Mouse (Mus musculus) lung, embryonic 16.5 days (tissue): ENCODE measurements around the gene Stox2. TPM values are rescaled to one million over a fixed set of nuclear protein-coding genes. Genes with fewer than 3 reads are reported as not detected.

ENCODE experiments used
- ATAC-seq: fragments of 200-750 bp; cut with Nextera tagmentation; 2 replicates; pipeline ENCODE4 v1.8.0; 2017; ENCODE audit warnings: low read depth, mild to moderate bottlenecking, moderate library complexity
- H3K27ac ChIP-seq: fragments of 300-500 bp; sonication (generic); 2 replicates; pipeline ENCODE4 v1.5.1; 2014; ENCODE audit warnings: mild to moderate bottlenecking, control low read depth, low read length
- H3K27me3 ChIP-seq: fragments of 300-500 bp; sonication (generic); 2 replicates; pipeline ENCODE4 v1.6.1; 2014; ENCODE audit warnings: low read depth, low read length, mixed read lengths; ENCODE audit not compliant: control insufficient read depth, insufficient read depth
- H3K36me3 ChIP-seq: fragments of 300-500 bp; sonication (generic); 2 replicates; pipeline ENCODE4 v1.6.1; 2014; ENCODE audit warnings: low read length; ENCODE audit not compliant: control insufficient read depth, insufficient read depth
- H3K4me1 ChIP-seq: fragments of 300-500 bp; sonication (generic); replicated peaks from 2 replicates; pipeline ENCODE4 v1.6.1; 2014; ENCODE audit warnings: low read length, mixed read lengths; ENCODE audit not compliant: control insufficient read depth, insufficient read depth
- H3K4me2 ChIP-seq: fragments of 300-500 bp; sonication (generic); 2 replicates; pipeline ENCODE4 v1.6.1; 2014; ENCODE audit warnings: low read depth, low read length, control low read depth
- H3K4me3 ChIP-seq: fragments of 300-500 bp; sonication (generic); 2 replicates; pipeline ENCODE4 v1.5.1; 2014; ENCODE audit warnings: mild to moderate bottlenecking, low read length, control low read depth
- H3K9ac ChIP-seq: fragments of 300-500 bp; sonication (generic); 2 replicates; pipeline ENCODE4 v1.6.1; 2014; ENCODE audit warnings: low read length, control low read depth
- H3K9me3 ChIP-seq: fragments of 300-500 bp; sonication (generic); 2 replicates; pipeline ENCODE4 v1.6.1; 2016; ENCODE audit warnings: low read length; ENCODE audit not compliant: control insufficient read depth
- WGBS: fragments of 180-500 bp; shearing (Covaris S2); extraction: QIAGEN DNeasy Blood & Tissue Kit; methylation state at CpG from one replicate; pipeline ENCODE4 v1.1.7; 2014; 5-methylcytosine and 5-hydroxymethylcytosine counted together
- polyA plus RNA-seq: library from polyadenylated mRNA; unstranded; fragments of >200 nt; fragmentation: Nextera tagmentation; extraction: Ambion mirVana; gene quantifications from 2 replicates; pipeline ENCODE4 v1.2.1, GENCODE M21; 2015

Stox2 gene
- polyA plus RNA-seq, 1 experiment from 2014 or later = 11.6 TPM

DNA sequence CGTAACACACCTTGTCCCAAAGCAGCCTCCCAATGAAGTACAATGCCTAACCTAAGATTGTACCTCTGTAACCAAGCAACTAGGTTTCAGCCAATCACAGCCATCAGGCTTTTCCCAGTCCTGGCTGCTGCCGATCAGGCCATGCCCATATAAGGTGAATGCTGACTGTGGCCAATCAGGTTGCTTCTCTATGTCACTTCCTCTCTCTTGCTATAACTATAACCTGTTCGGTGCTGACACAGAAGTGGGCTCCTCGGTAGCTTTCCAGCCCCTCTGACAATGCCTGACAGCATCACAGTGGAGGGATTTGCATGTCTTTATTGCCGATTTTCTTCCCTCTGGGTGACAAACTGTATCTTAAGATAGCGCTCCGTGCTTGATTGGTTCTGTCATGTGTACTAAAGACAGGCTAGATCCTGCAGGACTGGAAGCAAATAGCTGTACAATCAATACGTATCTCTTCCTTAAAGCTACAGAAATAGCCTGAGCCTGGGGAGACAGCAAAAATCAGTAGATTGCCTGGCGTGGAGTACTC, 111.9 kb downstream of the Stox2 start:
- no peaks in the 10 kb centered on the region for H3K9me3 ChIP-seq
- H3K27ac ChIP-seq = 0 out of 2 replicates have a peak overlapping the region, but pooled peaks have one; percentile 9
- no peaks in the 10 kb centered on the region for H3K36me3 ChIP-seq
- no peak overlapping the region for H3K4me3 ChIP-seq
- WGBS = 68% methylated on average over 9 of the region's 9 CpGs
- H3K9ac ChIP-seq = no peak overlapping the region
- H3K27me3 ChIP-seq = no peaks in the 10 kb centered on the region
- H3K4me2 ChIP-seq = 0 out of 2 replicates have a peak overlapping the region, but pooled peaks have one; percentile 5
- peaks cover 6% of the 10 kb centered on the region for H3K4me1 ChIP-seq
- ATAC-seq = peak; percentile 69

DNA sequence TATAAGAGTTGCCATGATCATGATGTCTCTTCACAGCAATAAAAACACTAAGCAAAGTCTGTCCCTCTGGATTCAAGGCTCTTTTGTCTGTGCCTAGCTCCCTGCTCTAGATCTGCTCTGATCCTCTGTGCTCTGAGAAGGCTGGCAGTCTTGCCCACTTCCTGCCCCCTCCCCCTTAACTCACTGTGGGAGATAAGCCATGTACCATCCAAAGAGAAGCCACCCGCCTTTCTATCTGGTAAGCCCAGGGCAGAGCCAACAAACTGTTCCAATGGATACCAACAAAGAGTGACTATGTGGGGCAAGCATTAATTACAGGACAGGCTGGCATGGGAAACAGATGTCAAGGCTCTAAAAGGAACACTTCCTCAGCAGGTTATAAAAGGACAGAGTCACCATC, 113.2 kb downstream of the Stox2 start:
- no peak overlapping the region for H3K4me3 ChIP-seq
- H3K36me3 ChIP-seq = no peaks in the 10 kb centered on the region
- no peaks in the 10 kb centered on the region; the same call in 1 of the 2 replicates for H3K4me1 ChIP-seq
- no peaks in the 10 kb centered on the region for H3K9me3 ChIP-seq
- H3K9ac ChIP-seq = no peak overlapping the region
- 75% methylated on average over 1 of the region's 1 CpGs for WGBS
- H3K27ac ChIP-seq = no peak overlapping the region
- ATAC-seq = no peak
- no peak overlapping the region for H3K4me2 ChIP-seq
- no peaks in the 10 kb centered on the region for H3K27me3 ChIP-seq

DNA sequence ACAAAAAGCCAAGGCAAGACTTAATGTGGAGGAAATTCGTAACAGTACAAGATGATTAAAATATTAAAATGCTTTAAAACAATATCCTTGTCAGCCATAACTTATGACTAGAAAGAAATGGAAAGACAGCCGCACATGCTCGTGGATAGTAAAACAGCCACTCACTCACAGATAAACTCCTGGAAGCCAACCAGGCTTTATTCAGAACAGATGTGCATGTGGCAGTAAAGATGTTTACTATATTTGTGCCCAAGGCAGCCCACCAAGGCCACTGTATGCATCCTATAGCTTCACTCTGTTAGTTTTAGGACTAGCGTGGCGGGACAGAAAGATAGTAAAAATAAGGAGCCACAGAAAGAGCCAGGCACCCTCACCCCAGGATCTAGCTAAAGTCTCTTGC, 115.2 kb downstream of the Stox2 start:
- Histone ChIP-seq H3K4me2 (no peak overlapping the region), H3K27ac (no peak overlapping the region), H3K9me3 (no peaks in the 10 kb centered on the region), H3K4me3 (no peak overlapping the region), H3K9ac (no peak overlapping the region), H3K4me1 (no peaks in the 10 kb centered on the region; the same call in 1 of the 2 replicates), H3K27me3 (no peaks in the 10 kb centered on the region), H3K36me3 (no peaks in the 10 kb centered on the region)
- ATAC-seq = no peak
- WGBS = 73% methylated on average over 5 of the region's 5 CpGs

DNA sequence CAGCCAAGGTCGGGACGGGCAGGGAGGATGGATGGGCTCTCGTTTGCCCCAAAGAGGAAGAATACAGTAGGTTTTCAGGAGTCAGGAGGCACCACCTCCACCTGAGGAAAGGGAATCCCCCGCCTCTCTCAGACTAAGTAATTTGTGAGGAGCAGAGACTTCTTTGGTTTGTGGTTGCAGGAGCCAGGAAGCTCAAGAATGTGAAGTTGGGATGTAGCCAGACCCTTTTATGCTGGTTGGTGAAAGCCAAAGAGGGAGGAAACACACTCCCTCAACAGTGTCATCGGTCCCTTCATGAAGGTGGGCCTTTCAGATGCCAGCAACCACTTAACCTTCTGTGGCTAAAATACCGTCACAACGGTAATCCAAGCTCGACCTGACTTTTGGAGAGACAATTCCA, 119.8 kb downstream of the Stox2 start:
- Histone ChIP-seq H3K9me3 (no peaks in the 10 kb centered on the region), H3K4me1 (peaks cover 1% of the 10 kb centered on the region; the same call in 1 of the 2 replicates), H3K9ac (no peak overlapping the region), H3K4me3 (no peak overlapping the region), H3K27me3 (no peaks in the 10 kb centered on the region), H3K36me3 (no peaks in the 10 kb centered on the region), H3K4me2 (no peak overlapping the region), H3K27ac (no peak overlapping the region)
- WGBS = 77% methylated on average over 8 of the region's 8 CpGs
- no peak for ATAC-seq

DNA sequence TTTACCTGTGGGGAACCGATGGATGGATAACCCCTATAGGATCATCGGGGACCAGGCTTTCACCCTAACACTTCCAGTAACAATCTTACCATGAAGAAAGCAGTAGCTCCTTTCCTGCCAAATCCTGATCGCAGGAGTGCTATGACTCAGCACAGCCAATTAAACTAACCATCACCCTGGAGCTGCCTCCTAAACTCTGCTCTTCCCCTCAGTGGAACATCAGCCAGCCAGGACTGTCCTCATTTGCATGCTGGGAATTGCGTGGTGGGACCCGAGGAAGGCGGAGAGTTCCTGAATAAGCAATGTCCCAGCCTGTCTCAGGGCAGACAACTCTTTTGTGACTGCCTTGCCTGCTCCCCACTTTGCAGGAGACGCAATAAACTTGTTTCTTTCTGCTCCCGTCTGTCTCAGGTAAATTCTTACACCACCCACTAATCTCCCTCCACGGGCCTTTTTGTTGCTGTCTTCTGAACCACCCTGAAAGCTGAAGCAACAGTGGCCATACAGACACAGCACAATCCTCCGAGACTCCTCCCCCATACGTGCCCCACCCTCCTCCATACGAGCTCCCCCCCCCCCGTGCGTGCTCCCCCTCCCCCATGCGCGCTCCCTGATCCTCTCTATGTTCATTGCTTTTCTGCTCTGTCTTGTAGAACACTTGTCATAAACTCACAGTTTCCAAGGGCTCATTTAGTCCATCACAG, 121.9 kb downstream of the Stox2 start:
- H3K27me3 ChIP-seq = no peaks in the 10 kb centered on the region
- H3K4me1 ChIP-seq = peaks cover 3% of the 10 kb centered on the region; the same call in 1 of the 2 replicates
- H3K4me3 ChIP-seq = no peak overlapping the region
- no peak overlapping the region for H3K27ac ChIP-seq
- no peak for ATAC-seq
- H3K4me2 ChIP-seq = no peak overlapping the region
- H3K36me3 ChIP-seq = no peaks in the 10 kb centered on the region
- WGBS = 47% methylated on average over 16 of the region's 16 CpGs
- no peaks in the 10 kb centered on the region for H3K9me3 ChIP-seq
- no peak overlapping the region for H3K9ac ChIP-seq

DNA sequence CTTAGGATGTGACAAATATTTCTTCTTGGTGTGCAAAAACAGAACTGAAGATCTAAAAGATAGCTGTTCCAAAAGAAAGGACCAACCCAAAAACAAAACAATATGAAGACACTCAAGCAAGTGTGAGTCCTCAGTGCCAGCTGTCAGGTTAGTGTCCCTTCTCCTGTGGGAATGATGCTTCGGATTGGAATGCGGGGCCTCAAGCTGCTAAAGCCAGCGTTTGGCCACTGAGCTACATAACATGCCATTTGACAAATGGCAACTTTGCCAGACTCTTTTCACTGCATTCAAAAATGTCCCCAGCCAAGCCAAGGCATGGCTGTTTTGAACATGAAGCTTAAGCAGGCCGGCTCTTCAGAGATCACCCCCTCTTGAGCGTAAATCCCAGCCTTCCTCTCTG, 124.9 kb downstream of the Stox2 start:
- Histone ChIP-seq H3K36me3 (no peaks in the 10 kb centered on the region), H3K4me3 (no peak overlapping the region), H3K9ac (no peak overlapping the region), H3K4me2 (no peak overlapping the region), H3K27me3 (no peaks in the 10 kb centered on the region), H3K9me3 (no peaks in the 10 kb centered on the region), H3K4me1 (peaks cover 3% of the 10 kb centered on the region; the same call in 1 of the 2 replicates), H3K27ac (no peak overlapping the region)
- WGBS = 38% methylated on average over 5 of the region's 5 CpGs
- no peak for ATAC-seq

DNA sequence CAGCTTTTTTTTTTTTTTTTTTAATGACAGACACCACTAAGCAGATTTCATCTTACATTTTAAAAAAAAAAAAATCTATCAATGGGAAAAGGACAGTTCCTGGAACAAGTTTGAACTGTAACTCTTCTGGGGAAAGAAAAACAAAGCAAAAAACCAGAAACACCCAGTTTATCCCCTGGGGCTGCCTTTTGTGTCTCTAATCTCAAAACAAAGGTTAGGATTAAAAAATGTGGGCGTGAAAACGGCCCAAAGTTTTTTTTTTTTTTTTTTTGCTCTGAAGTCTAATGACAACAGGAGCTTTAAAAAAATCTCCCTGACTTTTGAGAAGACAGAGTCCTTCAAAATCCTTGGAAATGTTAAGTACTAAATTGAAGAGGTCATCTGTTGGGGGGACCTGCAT, 125.5 kb downstream of the Stox2 start:
- no peak overlapping the region for H3K27ac ChIP-seq
- H3K36me3 ChIP-seq = no peaks in the 10 kb centered on the region
- no peak overlapping the region for H3K4me3 ChIP-seq
- peaks cover 3% of the 10 kb centered on the region; the same call in 1 of the 2 replicates for H3K4me1 ChIP-seq
- 36% methylated on average over 2 of the region's 2 CpGs for WGBS
- H3K4me2 ChIP-seq = no peak overlapping the region
- H3K27me3 ChIP-seq = no peaks in the 10 kb centered on the region
- ATAC-seq = no peak
- H3K9ac ChIP-seq = no peak overlapping the region
- H3K9me3 ChIP-seq = no peaks in the 10 kb centered on the region

DNA sequence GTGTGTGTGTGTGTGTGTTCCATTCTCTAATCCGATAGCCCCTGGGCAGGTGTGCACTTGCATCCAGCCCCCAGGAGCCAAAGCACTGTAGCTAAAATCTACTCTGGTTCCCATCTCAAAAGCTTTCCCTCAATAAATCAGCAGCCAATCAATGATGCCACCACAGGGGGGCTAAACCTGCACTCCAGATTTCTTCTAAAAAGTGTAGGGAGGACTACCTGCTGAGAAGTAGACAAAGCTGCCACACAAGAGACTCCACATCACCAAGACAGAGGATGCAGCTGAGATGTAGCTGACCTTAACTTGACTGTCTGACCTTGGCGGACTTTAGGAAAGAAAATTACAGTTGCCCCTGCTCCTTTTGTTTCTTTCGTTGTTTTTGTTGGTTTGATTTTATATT, 127.7 kb downstream of the Stox2 start:
- ATAC-seq = no peak
- 80% methylated on average over 3 of the region's 3 CpGs for WGBS
- peaks cover 3% of the 10 kb centered on the region; the same call in 1 of the 2 replicates for H3K4me1 ChIP-seq

DNA sequence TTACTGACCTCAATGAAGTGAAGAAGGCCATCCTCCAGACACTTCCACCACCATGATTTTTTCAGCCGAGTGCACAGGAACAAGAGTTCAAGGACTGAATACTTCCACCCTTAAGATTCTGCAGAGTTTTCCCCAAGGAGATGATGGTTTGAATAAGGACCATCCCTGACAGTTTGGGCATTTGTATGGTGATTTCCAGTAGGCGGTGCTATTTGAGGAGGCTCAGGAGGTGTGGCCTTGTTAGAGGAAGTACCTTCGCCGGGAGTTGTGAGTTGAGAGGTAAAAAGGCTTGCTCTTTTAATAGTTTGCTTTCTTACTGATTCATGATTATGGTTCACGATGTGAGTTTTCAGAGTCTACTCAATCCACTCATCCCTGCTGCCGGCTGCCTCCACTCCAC, 138.0 kb downstream of the Stox2 start:
- WGBS = 86% methylated on average over 6 of the region's 6 CpGs
- no peak overlapping the region for H3K4me3 ChIP-seq

More for the DNA sequence above, 127.7 kb downstream of the Stox2 start:
- H3K36me3 ChIP-seq = no peaks in the 10 kb centered on the region
- no peaks in the 10 kb centered on the region for H3K9me3 ChIP-seq
- H3K4me3 ChIP-seq = no peak overlapping the region
- no peak overlapping the region for H3K4me2 ChIP-seq
- no peaks in the 10 kb centered on the region for H3K27me3 ChIP-seq
- no peak overlapping the region for H3K27ac ChIP-seq
- no peak overlapping the region for H3K9ac ChIP-seq

More for the DNA sequence above, 138.0 kb downstream of the Stox2 start:
- H3K4me2 ChIP-seq = no peak overlapping the region
- no peaks in the 10 kb centered on the region for H3K27me3 ChIP-seq
- no peak overlapping the region for H3K27ac ChIP-seq
- no peak overlapping the region for H3K9ac ChIP-seq
- H3K4me1 ChIP-seq = no peaks in the 10 kb centered on the region
- no peaks in the 10 kb centered on the region for H3K9me3 ChIP-seq
- no peaks in the 10 kb centered on the region for H3K36me3 ChIP-seq
- no peak for ATAC-seq
